Mouse (Mus musculus) lung, adult 2 months (tissue): ENCODE data around the gene Ppp1r16b. TPM values are rescaled to one million over a fixed set of nuclear protein-coding genes. Genes with fewer than 3 reads are reported as not detected.
A peak's percentile ranks its signal among the peaks of the same experiment; 100 is the strongest.

Source experiments
- DNase-seq: peaks from one replicate; pipeline ENCODE4 v3.0.0; 2022
- H3K4me1 ChIP-seq: fragments of 200-500 bp; 2 replicates; pipeline ENCODE4 v1.6.1; 2011; ENCODE audit warnings: low read length; ENCODE audit not compliant: control insufficient read depth, insufficient read depth
- H3K4me3 ChIP-seq: fragments of 200-500 bp; replicated peaks from 2 replicates; pipeline ENCODE3; 2011; ENCODE audit warnings: low read depth, mild to moderate bottlenecking, control low read depth, low read length; ENCODE audit errors: extremely low read depth
- CTCF ChIP-seq: fragments of 200-500 bp; IDR thresholded peaks from 2 replicates; pipeline ENCODE4 v1.5.1; 2011; ENCODE audit warnings: mild to moderate bottlenecking, low read length, control low read depth; ENCODE audit not compliant: insufficient read depth
- POLR2A ChIP-seq: fragments of 200-500 bp; IDR thresholded peaks from 2 replicates; pipeline ENCODE4 v1.6.1; 2011; ENCODE audit warnings: low read depth, mild to moderate bottlenecking, control low read depth, low read length, borderline replicate concordance; ENCODE audit errors: extremely low read depth
- WGBS: fragments of 180-500 bp; shearing (Covaris S2); methylation state at CpG from one replicate; pipeline ENCODE4 v1.1.7; 2018; 5-methylcytosine and 5-hydroxymethylcytosine counted together
- polyA plus RNA-seq: library from polyadenylated mRNA; depleted of rRNA; stranded (reverse); fragments of >200 nt; gene quantifications from 2 replicates; pipeline ENCODE4 v1.2.3, GENCODE M21; 2012

Ppp1r16b gene
- polyA plus RNA-seq, 1 experiment = 43.5 TPM

- peak; percentile 61 for DNase-seq
- TF ChIP-seq CTCF (peak; percentile 95), POLR2A (no peak)
Observed at GRCm38 (mm10) chr2:158641869-158642268, 23.3 kb upstream of the Ppp1r16b start.

GRCm38 (mm10) chr2:158642587-158642986, 22.6 kb upstream of the Ppp1r16b start:
- H3K4me1 ChIP-seq = 0 out of 2 replicates have a peak, but pooled peaks cover 3% of the 10 kb centered on the region
- no peak for DNase-seq
- TF ChIP-seq CTCF (no peak), POLR2A (no peak)
- whole genome bisulfite sequencing = 92% methylated on average over 2 of the region's 2 CpGs
- no peak overlapping the region for H3K4me3 ChIP-seq

More at GRCm38 (mm10) chr2:158641869-158642268, 23.3 kb upstream of the Ppp1r16b start:
- 0 out of 2 replicates have a peak, but pooled peaks cover 3% of the 10 kb centered on the region for H3K4me1 ChIP-seq
- no peak overlapping the region for H3K4me3 ChIP-seq
- 16% methylated on average over 2 of the region's 2 CpGs for WGBS

- TF ChIP-seq POLR2A (no peak), CTCF (no peak)
- 0 out of 2 replicates have a peak, but pooled peaks cover 3% of the 10 kb centered on the region for H3K4me1 ChIP-seq
- 73% methylated on average over 3 of the region's 3 CpGs for WGBS
- no peak for DNase-seq
- H3K4me3 ChIP-seq = no peak overlapping the region
Observed at GRCm38 (mm10) chr2:158643791-158644190, 21.4 kb upstream of the Ppp1r16b start.

GRCm38 (mm10) chr2:158651159-158651908, 13.9 kb upstream of the Ppp1r16b start:
- no peak for TF ChIP-seq CTCF
- TF ChIP-seq POLR2A = no peak
- WGBS = 52% methylated on average over 7 of the region's 7 CpGs
- no peak for DNase-seq

GRCm38 (mm10) chr2:158652985-158653384, 12.2 kb upstream of the Ppp1r16b start:
- peak; percentile 76 for DNase-seq
- Histone ChIP-seq H3K4me3 (no peak overlapping the region), H3K4me1 (peaks cover 6% of the 10 kb centered on the region)
- WGBS = 6% methylated on average over 4 of the region's 4 CpGs
- TF ChIP-seq POLR2A (no peak), CTCF (peak; percentile 93)

More at GRCm38 (mm10) chr2:158651159-158651908, 13.9 kb upstream of the Ppp1r16b start:
- H3K4me1 ChIP-seq = peaks cover 6% of the 10 kb centered on the region; the same call in 1 of the 2 replicates
- no peak overlapping the region for H3K4me3 ChIP-seq

GRCm38 (mm10) chr2:158654717-158655116, 10.5 kb upstream of the Ppp1r16b start:
- Histone ChIP-seq H3K4me3 (no peak overlapping the region), H3K4me1 (peaks cover 8% of the 10 kb centered on the region)
- TF ChIP-seq CTCF = no peak
- 0 out of 2 replicates have a peak, but pooled peaks have one; percentile 13 for TF ChIP-seq POLR2A
- WGBS = 51% methylated on average over 9 of the region's 9 CpGs
- no peak for DNase-seq

GRCm38 (mm10) chr2:158655806-158656205, 9.4 kb upstream of the Ppp1r16b start:
- no peak for DNase-seq

GRCm38 (mm10) chr2:158658822-158659221, 6.4 kb upstream of the Ppp1r16b start:
- no peak overlapping the region for H3K4me3 ChIP-seq
- H3K4me1 ChIP-seq = peaks cover 8% of the 10 kb centered on the region
- WGBS = 20% methylated on average over 6 of the region's 6 CpGs
- peak; percentile 43 for DNase-seq
- TF ChIP-seq POLR2A (peak; percentile 35; the same call in 1 of the 2 replicates), CTCF (no peak)

More at GRCm38 (mm10) chr2:158655806-158656205, 9.4 kb upstream of the Ppp1r16b start:
- 50% methylated on average over 4 of the region's 4 CpGs for whole genome bisulfite sequencing
- no peak overlapping the region for H3K4me3 ChIP-seq
- H3K4me1 ChIP-seq = peaks cover 8% of the 10 kb centered on the region
- no peak for TF ChIP-seq POLR2A
- TF ChIP-seq CTCF = no peak

- Histone ChIP-seq H3K4me1 (peaks cover 5% of the 10 kb centered on the region; the same call in 1 of the 2 replicates), H3K4me3 (no peak overlapping the region)
- TF ChIP-seq CTCF = no peak
- TF ChIP-seq POLR2A = no peak
- no peak for DNase-seq
- 39% methylated on average over 3 of the region's 3 CpGs for WGBS
Observed at GRCm38 (mm10) chr2:158659346-158659745, 5.9 kb upstream of the Ppp1r16b start.

GRCm38 (mm10) chr2:158666071-158666800, 1.0 kb downstream of the Ppp1r16b start:
- no peak overlapping the region for H3K4me3 ChIP-seq
- H3K4me1 ChIP-seq = peaks cover 7% of the 10 kb centered on the region; the same call in 1 of the 2 replicates
- no peak for DNase-seq
- 42% methylated on average over 13 of the region's 13 CpGs for WGBS
- TF ChIP-seq POLR2A (no peak), CTCF (no peak)
